Mouse (Mus musculus): ENCODE results near the gene Ctnnd2.

The Ctnnd2 gene

GRCm38 (mm10) chr15:30714823-30715222 lies 542.4 kb downstream of the Ctnnd2 start:
- DNase-seq (ENCODE audit: low spot score) = no peak

- no peak for DNase-seq (ENCODE audit: low spot score)
Measured at GRCm38 (mm10) chr15:30718811-30719210, 546.4 kb downstream of the Ctnnd2 start.

GRCm38 (mm10) chr15:30719226-30719625 lies 546.8 kb downstream of the Ctnnd2 start:
- DNase-seq (ENCODE audit: low spot score) = no peak

- DNase-seq (ENCODE audit: low spot score) = no peak
Measured at GRCm38 (mm10) chr15:30721098-30721497, 548.7 kb downstream of the Ctnnd2 start.

GRCm38 (mm10) chr15:30726066-30726465 lies 553.7 kb downstream of the Ctnnd2 start:
- no peak for DNase-seq (ENCODE audit: low spot score)

GRCm38 (mm10) chr15:30738178-30738577 lies 565.8 kb downstream of the Ctnnd2 start:
- peak; percentile 23 for DNase-seq (ENCODE audit: low spot score)

GRCm38 (mm10) chr15:30740728-30741127 lies 568.3 kb downstream of the Ctnnd2 start:
- peak; percentile 84 for DNase-seq (ENCODE audit: low spot score)

GRCm38 (mm10) chr15:30757991-30758390 lies 585.6 kb downstream of the Ctnnd2 start:
- no peak for DNase-seq (ENCODE audit: low spot score)

GRCm38 (mm10) chr15:30762211-30762610 lies 589.8 kb downstream of the Ctnnd2 start:
- no peak for DNase-seq (ENCODE audit: low spot score)

GRCm38 (mm10) chr15:30762695-30763285 lies 590.4 kb downstream of the Ctnnd2 start:
- DNase-seq (ENCODE audit: low spot score) = no peak

GRCm38 (mm10) chr15:30776931-30777330 lies 604.5 kb downstream of the Ctnnd2 start:
- DNase-seq (ENCODE audit: low spot score) = no peak

- DNase-seq (ENCODE audit: low spot score) = no peak
Measured at GRCm38 (mm10) chr15:30777801-30778200, 605.4 kb downstream of the Ctnnd2 start.

- DNase-seq (ENCODE audit: low spot score) = no peak
Measured at GRCm38 (mm10) chr15:30779903-30780302, 607.5 kb downstream of the Ctnnd2 start.

GRCm38 (mm10) chr15:30780977-30781376 lies 608.6 kb downstream of the Ctnnd2 start:
- DNase-seq (ENCODE audit: low spot score) = no peak

- no peak for DNase-seq (ENCODE audit: low spot score)
Measured at GRCm38 (mm10) chr15:30785706-30786320, 613.4 kb downstream of the Ctnnd2 start.

- DNase-seq (ENCODE audit: low spot score) = no peak
Measured at GRCm38 (mm10) chr15:30793260-30793659, 620.9 kb downstream of the Ctnnd2 start.

- DNase-seq (ENCODE audit: low spot score) = no peak
Measured at GRCm38 (mm10) chr15:30795723-30796122, 623.3 kb downstream of the Ctnnd2 start.

GRCm38 (mm10) chr15:30827424-30828263 lies 655.3 kb downstream of the Ctnnd2 start:
- no peak for DNase-seq (ENCODE audit: low spot score)

- peak; percentile 45 for DNase-seq (ENCODE audit: low spot score)
Measured at GRCm38 (mm10) chr15:30857277-30858176, 685.1 kb downstream of the Ctnnd2 start.

GRCm38 (mm10) chr15:30867429-30867828 lies 695.0 kb downstream of the Ctnnd2 start:
- DNase-seq (ENCODE audit: low spot score) = no peak

GRCm38 (mm10) chr15:30869673-30870512 lies 697.5 kb downstream of the Ctnnd2 start:
- DNase-seq (ENCODE audit: low spot score) = no peak
